Mouse (Mus musculus): Measurements from ENCODE around the gene Cdk6.

Cdk6 gene

GRCm38 (mm10) chr5:3554198-3554597, 212.9 kb downstream of the Cdk6 start:
- no peak for DNase-seq (ENCODE audit: low read depth, low spot score)

GRCm38 (mm10) chr5:3571266-3571665, 230.0 kb downstream of the Cdk6 start, which contains the start of gene 1700109H08Rik:
Gene 1700109H08Rik, plus strand, starts transcription at chr5:3571566.
- no peak for DNase-seq (ENCODE audit: low read depth, low spot score)

- no peak for DNase-seq (ENCODE audit: low read depth, low spot score)
These were observed 233.5 kb downstream of the Cdk6 start for GRCm38 (mm10) chr5:3574825-3575224.

GRCm38 (mm10) chr5:3577939-3578338, 236.7 kb downstream of the Cdk6 start:
- no peak for DNase-seq (ENCODE audit: low read depth, low spot score)

- no peak for DNase-seq (ENCODE audit: low read depth, low spot score)
These were observed 237.8 kb downstream of the Cdk6 start for GRCm38 (mm10) chr5:3579066-3579465.

All from WW6 (cell line).